Mouse (Mus musculus) spleen, postnatal 36 days (tissue): ENCODE measurements around the gene Syne3.

Experiments used
- DNase-seq, 2 experiments: peaks; one replicate each; pipeline ENCODE4 v3.0.0; 2022; ENCODE audit warnings: low spot score in 2 of 2, mixed read lengths in 1 of 2

Gene Syne3

GRCm38 (mm10) chr12:104896640-104897039, 113.0 kb downstream of the Syne3 start:
- DNase-seq = no peak

GRCm38 (mm10) chr12:104892245-104892644, 117.4 kb downstream of the Syne3 start:
- DNase-seq = no peak

- DNase-seq = no peak
Measured at GRCm38 (mm10) chr12:104890066-104890465, 119.5 kb downstream of the Syne3 start.

DNA sequence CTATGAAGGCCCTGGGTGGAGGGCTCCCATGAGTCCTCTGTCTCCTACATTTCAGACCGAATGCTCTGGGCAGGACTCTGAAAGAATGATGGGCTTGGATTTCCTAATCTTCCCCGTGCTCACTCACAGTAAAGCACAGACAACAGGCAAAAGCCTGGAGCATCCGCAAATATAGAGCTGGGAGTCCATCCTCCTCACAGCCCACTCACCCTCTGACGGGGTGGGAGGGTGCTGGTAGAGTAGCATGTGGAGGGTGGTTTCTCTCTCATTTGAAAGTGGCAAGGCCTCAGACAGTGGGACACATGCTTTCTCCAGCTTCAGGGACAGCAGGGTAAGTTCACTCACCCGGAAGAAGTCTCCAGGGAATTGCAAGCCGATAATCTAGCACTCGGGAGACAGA, 123.5 kb downstream of the Syne3 start:
- DNase-seq = no peak

- DNase-seq = no peak
Measured at GRCm38 (mm10) chr12:104882533-104882932, 127.1 kb downstream of the Syne3 start.

- DNase-seq = no peak
Measured at GRCm38 (mm10) chr12:104882061-104882460, 127.5 kb downstream of the Syne3 start.

DNA sequence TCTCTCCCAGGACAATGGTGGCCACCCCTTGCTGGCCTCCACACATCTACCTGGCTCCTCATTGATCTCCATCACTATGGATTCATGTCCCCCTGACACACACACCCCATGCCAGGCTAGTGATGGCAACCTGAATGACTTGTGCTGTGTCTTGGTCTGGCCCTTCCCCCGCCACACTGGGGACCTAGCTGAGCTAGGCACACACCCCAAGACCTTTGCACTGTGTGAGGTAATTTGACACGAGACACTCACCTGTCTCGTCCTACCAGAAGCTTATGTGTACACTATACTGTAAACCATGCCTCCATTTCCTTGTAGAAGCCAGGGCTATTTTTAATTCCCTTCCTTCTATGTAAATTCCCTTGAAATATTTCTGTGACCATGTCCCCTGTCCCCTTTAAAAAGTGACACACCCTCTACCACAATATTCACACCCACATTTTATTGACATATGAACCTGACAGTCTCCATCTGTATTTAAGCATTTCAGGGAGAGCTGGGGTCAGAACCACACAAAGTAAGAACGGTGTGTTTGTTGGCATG, 128.0 kb downstream of the Syne3 start:
- no peak for DNase-seq

- no peak for DNase-seq
Measured at GRCm38 (mm10) chr12:104880367-104880766, 129.2 kb downstream of the Syne3 start.
